Mouse (Mus musculus) B cell, adult (primary cell): ENCODE results near the gene Gnat2. TPM values are rescaled to one million over a fixed set of nuclear protein-coding genes. Genes with fewer than 3 reads are reported as not detected.

Experiments used
- total RNA-seq: library from RNA; stranded (reverse); gene quantifications from 4 replicates; pipeline ENCODE4 v1.2.4, GENCODE M21; 2023; ENCODE audit not compliant: inconsistent age

The Gnat2 gene
- not detected in 4 replicates for total RNA-seq

GRCm38 (mm10) chr3:108092536-108093115 lies at the start of gene Gnat2:
Gene Gnat2, plus strand, starts transcription at chr3:108092789.

GRCm38 (mm10) chr3:108044394-108045140 lies 48.0 kb upstream of the Gnat2 start, which contains the start of gene Gstm4:
Gene Gstm4, minus strand, starts transcription at chr3:108044894.

GRCm38 (mm10) chr3:108086470-108086979 lies 6.1 kb upstream of the Gnat2 start, which contains the start of gene Ampd2:
Gene Ampd2, minus strand, starts transcription at chr3:108086651.

GRCm38 (mm10) chr3:108145534-108146445 lies 53.2 kb downstream of the Gnat2 start, which contains the start of gene Gnai3:
Gene Gnai3, minus strand, starts transcription at chr3:108146146.

Other genes starting within 250 kb of the Gnat2 start
- gene Eps8l3, start 215.6 kb upstream of the Gnat2 start, total RNA-seq: not detected in 4 replicates
- not detected in 4 replicates for gene Gstm5, start 197.0 kb upstream of the Gnat2 start, total RNA-seq
- 3.0 to 3.4 TPM (median 3.2 TPM) in 4 replicates for gene Gstm7, start 161.0 kb upstream of the Gnat2 start, total RNA-seq
- not detected in 4 replicates for gene Gstm6, start 149.0 kb upstream of the Gnat2 start, total RNA-seq
- not detected in 4 replicates for gene Gstm3, start 123.5 kb upstream of the Gnat2 start, total RNA-seq
- 0.51 TPM in 1 of 4 replicates, not detected in the others for gene Gstm2, start 106.3 kb upstream of the Gnat2 start, total RNA-seq
- gene Gstm1, start 74.8 kb upstream of the Gnat2 start, total RNA-seq: 11.9 to 14.4 TPM (median 12.6 TPM) in 4 replicates
- 4.1 to 6.6 TPM (median 4.8 TPM) in 4 replicates for gene Gstm4, start 47.9 kb upstream of the Gnat2 start, total RNA-seq
- gene Ampd2, start 6.1 kb upstream of the Gnat2 start, total RNA-seq: 29.2 to 32.0 TPM (median 29.8 TPM) in 4 replicates
- 67.0 to 68.8 TPM (median 67.8 TPM) in 4 replicates for gene Gnai3, start 53.4 kb downstream of the Gnat2 start, total RNA-seq
- gene Gpr61, start 62.1 kb downstream of the Gnat2 start, total RNA-seq: not detected in 4 replicates
- gene Amigo1, start 93.5 kb downstream of the Gnat2 start, total RNA-seq: 1.4 to 4.6 TPM (median 3.2 TPM) in 4 replicates
- 26.9 to 31.7 TPM (median 31.1 TPM) in 4 replicates for gene Cyb561d1, start 108.4 kb downstream of the Gnat2 start, total RNA-seq
- gene Atxn7l2, start 118.1 kb downstream of the Gnat2 start, total RNA-seq: 28.1 to 38.7 TPM (median 30.5 TPM) in 4 replicates
- gene Sypl2, start 133.9 kb downstream of the Gnat2 start, total RNA-seq: not detected in 4 replicates
- 37.3 to 49.8 TPM (median 39.4 TPM) in 4 replicates for gene Psma5, start 164.1 kb downstream of the Gnat2 start, total RNA-seq
- gene Sort1, start 191.3 kb downstream of the Gnat2 start, total RNA-seq: 0.63 to 0.93 TPM (median 0.69 TPM) in 4 replicates